Mouse (Mus musculus) liver, embryonic 11.5 days (tissue): ENCODE data around the gene Pcid2. TPM values are rescaled to one million over a fixed set of nuclear protein-coding genes. Genes with fewer than 3 reads are reported as not detected.
A peak's percentile ranks its signal among the peaks of the same experiment; 100 is the strongest.

Experiments
- ATAC-seq: fragments of 200-750 bp; cut with Nextera tagmentation; replicated peaks from 2 replicates; pipeline ENCODE4 v1.8.0; 2017; ENCODE audit warnings: moderate number of reproducible peaks, mild to moderate bottlenecking, moderate TSS enrichment, moderate library complexity; ENCODE audit not compliant: low FRiP score
- DNase-seq: peaks from one replicate; pipeline ENCODE4 v3.0.0-alpha.2; 2017; ENCODE audit warnings: low spot score
- H3K27ac ChIP-seq: fragments of 300-500 bp; sonication (generic); 2 replicates; pipeline ENCODE4 v1.5.1; 2014; ENCODE audit warnings: mild to moderate bottlenecking, low read depth, low read length, control low read depth
- H3K27me3 ChIP-seq: fragments of 300-500 bp; sonication (generic); replicated peaks from 2 replicates; pipeline ENCODE4 v1.6.1; 2014; ENCODE audit warnings: low read length, mixed read lengths; ENCODE audit not compliant: control insufficient read depth, insufficient read depth
- H3K36me3 ChIP-seq: fragments of 300-500 bp; sonication (generic); 2 replicates; pipeline ENCODE4 v1.6.1; 2014; ENCODE audit warnings: mild to moderate bottlenecking, low read length, moderate library complexity, mixed read lengths; ENCODE audit not compliant: control insufficient read depth, insufficient read depth
- H3K4me1 ChIP-seq: fragments of 300-500 bp; sonication (generic); replicated peaks from 2 replicates; pipeline ENCODE4 v1.6.1; 2014; ENCODE audit warnings: low read length, mixed read lengths; ENCODE audit not compliant: control insufficient read depth, insufficient read depth
- H3K4me2 ChIP-seq: fragments of 300-500 bp; sonication (generic); 2 replicates; pipeline ENCODE4 v1.6.1; 2014; ENCODE audit warnings: mild to moderate bottlenecking, control low read depth, moderate library complexity
- H3K4me3 ChIP-seq: fragments of 300-500 bp; sonication (generic); 2 replicates; pipeline ENCODE4 v1.5.1; 2014; ENCODE audit warnings: low read depth, low read length, control low read depth
- H3K9ac ChIP-seq: fragments of 300-500 bp; sonication (generic); 2 replicates; pipeline ENCODE4 v1.6.1; 2014; ENCODE audit warnings: low read depth, low read length, control low read depth
- H3K9me3 ChIP-seq: fragments of 300-500 bp; sonication (generic); 2 replicates; pipeline ENCODE4 v1.6.1; 2016; ENCODE audit warnings: low read length, inconsistent platforms, mixed read lengths; ENCODE audit not compliant: control insufficient read depth
- WGBS: fragments of 180-500 bp; shearing (Covaris S2); extraction: QIAGEN DNeasy Blood & Tissue Kit; methylation state at CpG from one replicate; pipeline ENCODE4 v1.1.7; 2014; 5-methylcytosine and 5-hydroxymethylcytosine counted together
- polyA plus RNA-seq: library from polyadenylated mRNA; unstranded; fragments of >200 nt; fragmentation: Nextera tagmentation; extraction: Ambion mirVana; gene quantifications from 2 replicates; pipeline ENCODE4 v1.2.1, GENCODE M21; 2014

The Pcid2 gene
- polyA plus RNA-seq, 1 experiment from 2014 or later = 38.8 TPM

DNA sequence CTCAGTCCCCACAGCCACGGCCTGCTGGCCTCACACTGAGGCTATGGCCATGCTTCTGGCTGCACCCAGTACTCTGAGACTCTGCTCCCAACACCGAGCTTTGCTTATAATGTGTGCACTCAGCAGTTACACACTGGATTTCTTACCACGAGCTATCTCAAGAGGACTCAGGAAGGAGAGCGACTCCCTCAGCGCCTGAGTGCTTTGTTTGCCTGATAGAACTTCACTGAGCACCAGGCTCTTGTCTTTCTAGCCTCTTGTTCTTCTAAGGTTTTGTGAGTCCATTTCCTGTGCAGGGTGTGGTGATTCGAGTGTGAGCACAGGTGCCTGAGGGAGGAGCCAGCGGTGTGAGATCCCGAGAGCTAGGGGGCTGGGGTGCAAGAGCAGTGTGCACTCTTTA is 19.6 kb upstream of the Pcid2 start:
- H3K27me3 ChIP-seq = no peaks in the 10 kb centered on the region
- H3K4me3 ChIP-seq = no peak overlapping the region
- H3K4me2 ChIP-seq = no peak overlapping the region
- H3K4me1 ChIP-seq = peaks cover 28% of the 10 kb centered on the region
- peaks cover 48% of the 10 kb centered on the region for H3K36me3 ChIP-seq
- ATAC-seq = no peak
- no peak overlapping the region for H3K9ac ChIP-seq
- DNase-seq = no peak
- no peaks in the 10 kb centered on the region for H3K9me3 ChIP-seq
- WGBS = 91% methylated on average over 8 of the region's 8 CpGs
- H3K27ac ChIP-seq = no peak overlapping the region

DNA sequence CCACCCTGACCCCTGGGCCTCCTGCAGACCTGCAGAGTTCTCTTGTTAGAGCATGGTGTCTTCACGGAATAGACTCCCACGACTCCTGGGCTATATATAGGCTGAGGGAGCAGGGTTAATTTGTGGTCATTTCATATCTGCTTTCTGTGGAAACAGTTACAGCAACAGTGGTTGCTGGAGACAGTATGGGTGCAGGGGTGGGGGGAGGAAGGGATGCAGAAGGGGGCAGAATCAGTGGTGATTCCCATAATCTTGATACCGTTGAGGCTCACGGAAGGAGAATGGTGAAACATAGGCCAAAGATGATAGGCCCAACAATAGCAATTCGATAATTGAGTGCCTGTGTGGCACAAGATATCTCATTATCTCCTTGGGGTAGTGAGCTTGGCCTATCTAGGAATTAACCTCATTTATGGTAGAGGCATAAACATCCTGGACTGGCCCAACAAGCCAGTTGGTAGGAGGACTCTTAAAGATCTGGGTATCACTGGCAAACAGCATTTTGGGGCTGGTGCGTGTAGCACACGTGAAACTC is 17.7 kb upstream of the Pcid2 start:
- Histone ChIP-seq H3K36me3 (peaks cover 49% of the 10 kb centered on the region), H3K9ac (peak overlapping the region; percentile 12; the same call in 1 of the 2 replicates), H3K4me3 (no peak overlapping the region), H3K4me2 (peak overlapping the region; percentile 39), H3K27me3 (no peaks in the 10 kb centered on the region), H3K4me1 (peaks cover 31% of the 10 kb centered on the region), H3K9me3 (no peaks in the 10 kb centered on the region), H3K27ac (peak overlapping the region; percentile 79; the same call in 1 of the 2 replicates)
- WGBS = 54% methylated on average over 7 of the region's 7 CpGs
- peak; percentile 66 for ATAC-seq
- no peak for DNase-seq

- H3K4me2 ChIP-seq = peak overlapping the region; percentile 41
- peak; percentile 40 for DNase-seq
- H3K9me3 ChIP-seq = no peaks in the 10 kb centered on the region
- H3K4me1 ChIP-seq = peaks cover 31% of the 10 kb centered on the region
- no peaks in the 10 kb centered on the region for H3K27me3 ChIP-seq
- 61% methylated on average over 7 of the region's 7 CpGs for WGBS
- peak; percentile 87 for ATAC-seq
- H3K27ac ChIP-seq = peak overlapping the region; percentile 79
- H3K9ac ChIP-seq = no peak overlapping the region
- H3K36me3 ChIP-seq = peaks cover 35% of the 10 kb centered on the region
- no peak overlapping the region for H3K4me3 ChIP-seq
Observed at GRCm38 (mm10) chr8:13120882-13121665, 15.8 kb upstream of the Pcid2 start.

GRCm38 (mm10) chr8:13118516-13118915 is 13.3 kb upstream of the Pcid2 start:
- H3K4me1 ChIP-seq = peaks cover 27% of the 10 kb centered on the region
- no peaks in the 10 kb centered on the region for H3K9me3 ChIP-seq
- DNase-seq (no peak), ATAC-seq (no peak)
- WGBS = 88% methylated on average over 3 of the region's 3 CpGs
- H3K9ac ChIP-seq = no peak overlapping the region
- H3K36me3 ChIP-seq = peaks cover 21% of the 10 kb centered on the region
- no peaks in the 10 kb centered on the region for H3K27me3 ChIP-seq
- H3K4me2 ChIP-seq = no peak overlapping the region
- H3K27ac ChIP-seq = no peak overlapping the region
- no peak overlapping the region for H3K4me3 ChIP-seq

- Histone ChIP-seq H3K4me3 (no peak overlapping the region), H3K4me1 (peaks cover 14% of the 10 kb centered on the region), H3K9ac (no peak overlapping the region), H3K4me2 (no peak overlapping the region), H3K36me3 (peaks cover 21% of the 10 kb centered on the region; the same call in 1 of the 2 replicates), H3K27ac (no peak overlapping the region), H3K9me3 (no peaks in the 10 kb centered on the region), H3K27me3 (no peaks in the 10 kb centered on the region)
- WGBS = 96% methylated on average over 2 of the region's 2 CpGs
- DNase-seq (no peak), ATAC-seq (no peak)
Observed at GRCm38 (mm10) chr8:13117096-13117495, 11.8 kb upstream of the Pcid2 start.

GRCm38 (mm10) chr8:13113232-13113631 is 8.0 kb upstream of the Pcid2 start:
- ATAC-seq = no peak
- DNase-seq = no peak
- Histone ChIP-seq H3K27me3 (no peaks in the 10 kb centered on the region), H3K27ac (no peak overlapping the region), H3K4me1 (peaks cover 18% of the 10 kb centered on the region), H3K9ac (no peak overlapping the region), H3K9me3 (no peaks in the 10 kb centered on the region), H3K4me3 (no peak overlapping the region), H3K36me3 (peaks cover 8% of the 10 kb centered on the region; the same call in 1 of the 2 replicates), H3K4me2 (no peak overlapping the region)
- WGBS = 79% methylated on average over 4 of the region's 4 CpGs

GRCm38 (mm10) chr8:13111917-13112316 is 6.7 kb upstream of the Pcid2 start:
- WGBS = 91% methylated on average over 11 of the region's 11 CpGs

GRCm38 (mm10) chr8:13109416-13109960 is 4.2 kb upstream of the Pcid2 start:
- H3K27ac ChIP-seq = no peak overlapping the region
- DNase-seq = no peak
- H3K27me3 ChIP-seq = no peaks in the 10 kb centered on the region
- no peak for ATAC-seq
- H3K9ac ChIP-seq = no peak overlapping the region
- peak overlapping the region; percentile 85 for H3K4me2 ChIP-seq
- H3K4me3 ChIP-seq = no peak overlapping the region; the same call in 1 of the 2 replicates
- H3K36me3 ChIP-seq = peaks cover 11% of the 10 kb centered on the region; the same call in 1 of the 2 replicates
- H3K4me1 ChIP-seq = peaks cover 28% of the 10 kb centered on the region
- WGBS = 69% methylated on average over 1 of the region's 1 CpGs
- H3K9me3 ChIP-seq = no peaks in the 10 kb centered on the region

More at GRCm38 (mm10) chr8:13111917-13112316, 6.7 kb upstream of the Pcid2 start:
- H3K4me1 ChIP-seq = peaks cover 28% of the 10 kb centered on the region
- H3K27ac ChIP-seq = no peak overlapping the region
- DNase-seq = no peak
- peaks cover 13% of the 10 kb centered on the region; the same call in 1 of the 2 replicates for H3K36me3 ChIP-seq
- H3K27me3 ChIP-seq = no peaks in the 10 kb centered on the region
- no peak overlapping the region for H3K9ac ChIP-seq
- ATAC-seq = no peak
- H3K9me3 ChIP-seq = no peaks in the 10 kb centered on the region
- H3K4me2 ChIP-seq = no peak overlapping the region
- H3K4me3 ChIP-seq = no peak overlapping the region
